Mouse (Mus musculus): Measurements from ENCODE around the gene Klk1b11.
"Not testable (repeated sequence)": the region's sequence is repeated elsewhere in the genome, so short reads cannot be mapped to it uniquely, and the experiment has no call there.

The Klk1b11 gene

DNA sequence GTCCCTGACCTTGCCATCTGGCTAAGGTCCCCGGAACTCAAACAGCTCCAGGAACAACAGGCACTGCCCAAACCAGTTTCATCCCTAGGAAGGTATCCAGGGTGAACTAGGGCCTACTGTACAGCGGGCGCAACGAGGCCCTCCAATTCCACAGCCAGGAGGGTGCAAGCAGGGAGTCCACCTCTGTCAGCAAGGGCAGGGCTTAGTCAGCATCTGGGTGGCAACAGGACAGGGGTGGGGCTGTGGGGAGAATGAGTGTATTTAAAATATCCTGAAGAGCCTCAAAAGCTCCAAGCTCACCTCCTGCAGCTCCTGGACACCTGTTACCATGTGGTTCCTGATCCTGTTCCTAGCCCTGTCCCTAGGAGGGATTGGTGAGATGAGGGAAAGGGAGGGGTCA lies at the start of gene Klk1b11:
TSS of gene Klk1b11 (plus strand) at position 301 of the 400 bp plus-strand sequence.
- in situ Hi-C loops (cut with MboI, MseI) = not testable (repeated sequence)

- in situ Hi-C loops (cut with MboI, MseI) = no loop called here
Observed at GRCm38 (mm10) chr7:43950364-43950763, 45.3 kb upstream of the Klk1b11 start, which contains the start of gene Klk1b8. Gene Klk1b8 (plus strand): TSS chr7:43950664.

- in situ Hi-C loops (cut with MboI, MseI) = no loop called here
Observed at GRCm38 (mm10) chr7:43952703-43953102, 43.0 kb upstream of the Klk1b11 start.

DNA sequence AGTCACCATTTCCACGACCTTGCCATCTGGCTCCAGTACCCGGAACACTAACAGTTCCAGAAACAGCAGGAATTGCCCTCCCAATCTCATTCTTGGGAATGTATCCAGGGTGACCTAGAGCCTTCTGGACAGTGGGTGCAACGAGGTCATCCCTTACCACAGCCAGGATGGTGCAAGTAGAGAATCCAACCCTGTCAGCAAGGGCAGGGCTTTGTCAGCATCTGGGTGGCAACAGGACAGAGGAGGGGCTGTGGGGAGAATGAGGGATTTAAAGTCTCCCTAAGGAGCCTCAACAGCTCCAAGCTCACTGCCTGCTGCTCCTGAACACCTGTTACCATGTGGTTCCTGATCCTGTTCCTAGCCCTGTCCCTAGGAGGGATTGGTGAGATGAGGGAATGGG lies 29.2 kb upstream of the Klk1b11 start, which contains the start of gene Klk1b1:
TSS of gene Klk1b1 (plus strand) at position 301 of the 400 bp plus-strand sequence.
- in situ Hi-C loops (cut with MboI, MseI) = no loop called here

- in situ Hi-C loops (cut with MboI, MseI) = no loop called here
Observed at GRCm38 (mm10) chr7:43967058-43967457, 28.6 kb upstream of the Klk1b11 start.

DNA sequence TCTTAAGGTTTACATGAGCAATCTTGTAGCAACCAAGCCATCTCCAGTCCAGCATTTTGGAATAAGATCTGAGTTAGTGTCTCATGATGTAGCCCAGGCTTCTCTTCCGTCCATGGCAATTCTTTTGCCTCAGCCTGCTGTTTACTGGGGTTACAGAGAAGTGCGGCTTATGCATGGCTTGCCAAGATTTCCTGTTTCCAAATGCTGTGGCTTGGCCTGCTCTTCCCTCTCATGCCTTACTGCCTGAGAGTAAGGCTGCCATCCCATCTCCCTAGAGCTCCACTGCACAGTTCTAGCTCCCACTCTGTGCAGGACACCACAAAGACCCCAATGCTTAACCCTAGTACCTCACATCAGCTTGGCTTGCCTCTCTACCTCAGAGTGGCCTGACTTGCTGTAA lies 28.1 kb upstream of the Klk1b11 start:
- in situ Hi-C loops (cut with MboI, MseI) = no loop called here

DNA sequence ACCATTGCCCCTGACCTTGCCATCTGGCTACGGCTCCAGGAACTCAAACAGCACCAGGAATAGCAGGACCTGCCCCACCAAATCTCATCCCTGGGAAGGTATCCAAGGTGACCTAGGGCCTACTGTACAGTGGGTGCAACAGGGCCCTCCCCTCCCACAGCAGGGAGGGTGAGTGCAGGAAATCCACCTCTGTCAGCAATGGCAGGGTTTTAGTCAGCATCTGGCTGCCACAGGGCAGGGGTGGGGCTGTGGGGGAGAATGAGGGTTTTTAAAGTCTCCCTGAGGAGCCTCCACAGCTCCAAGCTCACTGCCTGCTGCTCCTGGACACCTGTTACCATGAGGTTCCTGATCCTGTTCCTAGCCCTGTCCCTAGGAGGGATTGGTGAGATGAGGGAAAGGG lies 19.9 kb upstream of the Klk1b11 start, which contains the start of gene Klk1b9:
TSS of gene Klk1b9 (plus strand) at position 301 of the 400 bp plus-strand sequence.
- in situ Hi-C loops (cut with MboI, MseI) = not testable (repeated sequence)

GRCm38 (mm10) chr7:43985657-43986056 lies 10.0 kb upstream of the Klk1b11 start:
- in situ Hi-C loops (cut with MboI, MseI) = no loop called here

DNA sequence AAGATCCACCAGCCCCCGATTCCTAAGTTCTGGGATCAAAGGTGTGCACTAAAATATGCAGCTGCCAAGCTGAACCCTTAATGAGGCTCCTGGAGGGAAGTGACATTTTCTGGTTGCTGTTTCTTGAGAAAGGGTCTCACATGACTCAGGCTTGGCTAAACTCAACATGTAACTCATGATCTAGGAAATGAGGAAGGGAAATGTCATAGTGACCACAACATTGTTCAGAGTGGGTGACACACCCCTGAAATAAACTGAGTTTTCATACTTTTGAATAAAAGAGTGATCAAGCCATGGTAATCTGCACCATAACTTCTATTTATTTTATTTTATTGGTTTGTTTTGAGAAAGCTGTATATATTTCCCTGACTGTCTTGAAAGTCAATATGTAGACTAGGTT lies 856 bp upstream of the Klk1b11 start:
- in situ Hi-C loops (cut with MboI, MseI) = not testable (repeated sequence)

GRCm38 (mm10) chr7:44004847-44005246 lies 9.2 kb downstream of the Klk1b11 start:
- in situ Hi-C loops (cut with MboI, MseI) = no loop called here

GRCm38 (mm10) chr7:44011868-44012267 lies 16.2 kb downstream of the Klk1b11 start, which contains the start of gene Klk1b26:
Gene Klk1b26 (plus strand): TSS chr7:44012168.
- in situ Hi-C loops (cut with MboI, MseI) = not testable (repeated sequence)

DNA sequence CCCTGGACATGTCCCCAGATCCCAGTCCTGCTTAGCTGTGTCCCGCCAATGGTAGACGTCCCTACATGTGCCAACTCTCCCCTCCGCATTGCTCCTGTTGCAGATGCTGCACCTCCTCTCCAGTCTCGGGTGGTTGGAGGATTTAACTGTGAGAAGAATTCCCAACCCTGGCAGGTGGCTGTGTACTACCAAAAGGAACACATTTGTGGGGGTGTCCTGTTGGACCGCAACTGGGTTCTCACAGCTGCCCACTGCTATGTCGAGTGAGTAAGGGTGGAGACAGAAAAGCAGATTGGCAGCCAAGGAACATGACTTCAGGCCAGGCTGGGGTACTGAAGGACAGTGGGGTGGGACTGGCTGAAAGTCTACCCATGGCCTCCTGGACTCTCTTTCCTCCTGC lies 19.0 kb downstream of the Klk1b11 start:
- in situ Hi-C loops (cut with MboI, MseI) = not testable (repeated sequence)

GRCm38 (mm10) chr7:44015071-44015470 lies 19.4 kb downstream of the Klk1b11 start:
- in situ Hi-C loops (cut with MboI, MseI) = no loop called here

Data from T-helper 2 cell (primary cell).